Mouse (Mus musculus) small intestine, adult 2 months (tissue): Measurements from ENCODE around the gene Pgm2.

Source experiments
- CTCF ChIP-seq: fragments of 200-500 bp; IDR thresholded peaks from 2 replicates; pipeline ENCODE4 v1.5.1; 2012; ENCODE audit warnings: low read depth, mild to moderate bottlenecking, control low read depth, inconsistent platforms, low read length, moderate library complexity, mixed read lengths; ENCODE audit not compliant: insufficient replicate concordance, insufficient read length; ENCODE audit errors: extremely low read depth
- POLR2A ChIP-seq: fragments of 200-500 bp; IDR thresholded peaks from 2 replicates; pipeline ENCODE4 v1.6.1; 2012; ENCODE audit warnings: low read depth, mild to moderate bottlenecking, control low read depth, inconsistent platforms, low read length, moderate library complexity

- TF ChIP-seq POLR2A: no peak
- TF ChIP-seq CTCF: no peak
Observed at GRCm38 (mm10) chr5:64112360-64112759, 19.6 kb downstream of the Pgm2 start.
